Mouse (Mus musculus) liver, embryonic 12.5 days (tissue): ENCODE results near the gene Kdelr1. TPM values are rescaled to one million over a fixed set of nuclear protein-coding genes. Genes with fewer than 3 reads are reported as not detected.
"Not testable (repeated sequence)": the region's sequence is repeated elsewhere in the genome, so short reads cannot be mapped to it uniquely, and the experiment has no call there.

Experiments used
- ATAC-seq: fragments of 200-750 bp; cut with Nextera tagmentation; 2 replicates; pipeline ENCODE4 v1.8.0; 2017; ENCODE audit warnings: moderate number of reproducible peaks, mild to moderate bottlenecking, moderate library complexity
- H3K27ac ChIP-seq: fragments of 300-500 bp; sonication (generic); 2 replicates; pipeline ENCODE4 v1.5.1; 2016; ENCODE audit warnings: mild to moderate bottlenecking
- H3K27me3 ChIP-seq: fragments of 300-500 bp; sonication (generic); replicated peaks from 2 replicates; pipeline ENCODE4 v1.6.1; 2016; ENCODE audit warnings: mild to moderate bottlenecking, moderate library complexity
- H3K36me3 ChIP-seq: fragments of 300-500 bp; sonication (generic); 2 replicates; pipeline ENCODE4 v1.6.1; 2016; ENCODE audit warnings: mild to moderate bottlenecking, moderate library complexity
- H3K4me1 ChIP-seq: fragments of 300-500 bp; sonication (generic); 2 replicates; pipeline ENCODE4 v1.6.1; 2016
- H3K4me2 ChIP-seq: fragments of 300-500 bp; sonication (generic); 2 replicates; pipeline ENCODE4 v1.6.1; 2016; ENCODE audit warnings: mild to moderate bottlenecking, moderate library complexity
- H3K4me3 ChIP-seq: fragments of 300-500 bp; sonication (generic); 2 replicates; pipeline ENCODE4 v1.5.1; 2016; ENCODE audit warnings: mild to moderate bottlenecking, moderate library complexity
- H3K9ac ChIP-seq: fragments of 300-500 bp; sonication (generic); 2 replicates; pipeline ENCODE4 v1.6.1; 2016; ENCODE audit warnings: mild to moderate bottlenecking, moderate library complexity
- H3K9me3 ChIP-seq: fragments of 300-500 bp; sonication (generic); replicated peaks from 2 replicates; pipeline ENCODE4 v1.6.1; 2016; ENCODE audit warnings: mild to moderate bottlenecking, moderate library complexity
- WGBS: fragments of 180-500 bp; shearing (Covaris S2); methylation state at CpG from one replicate; pipeline ENCODE4 v1.1.7; 2016; ENCODE audit not compliant: insufficient replicate concordance; 5-methylcytosine and 5-hydroxymethylcytosine counted together
- polyA plus RNA-seq: library from polyadenylated mRNA; unstranded; fragments of >200 nt; fragmentation: Nextera tagmentation; extraction: Ambion mirVana; gene quantifications from 2 replicates; pipeline ENCODE4 v1.2.1, GENCODE M21; 2016

Kdelr1 gene
- polyA plus RNA-seq, 1 experiment from 2014 or later: 25.6 TPM

DNA sequence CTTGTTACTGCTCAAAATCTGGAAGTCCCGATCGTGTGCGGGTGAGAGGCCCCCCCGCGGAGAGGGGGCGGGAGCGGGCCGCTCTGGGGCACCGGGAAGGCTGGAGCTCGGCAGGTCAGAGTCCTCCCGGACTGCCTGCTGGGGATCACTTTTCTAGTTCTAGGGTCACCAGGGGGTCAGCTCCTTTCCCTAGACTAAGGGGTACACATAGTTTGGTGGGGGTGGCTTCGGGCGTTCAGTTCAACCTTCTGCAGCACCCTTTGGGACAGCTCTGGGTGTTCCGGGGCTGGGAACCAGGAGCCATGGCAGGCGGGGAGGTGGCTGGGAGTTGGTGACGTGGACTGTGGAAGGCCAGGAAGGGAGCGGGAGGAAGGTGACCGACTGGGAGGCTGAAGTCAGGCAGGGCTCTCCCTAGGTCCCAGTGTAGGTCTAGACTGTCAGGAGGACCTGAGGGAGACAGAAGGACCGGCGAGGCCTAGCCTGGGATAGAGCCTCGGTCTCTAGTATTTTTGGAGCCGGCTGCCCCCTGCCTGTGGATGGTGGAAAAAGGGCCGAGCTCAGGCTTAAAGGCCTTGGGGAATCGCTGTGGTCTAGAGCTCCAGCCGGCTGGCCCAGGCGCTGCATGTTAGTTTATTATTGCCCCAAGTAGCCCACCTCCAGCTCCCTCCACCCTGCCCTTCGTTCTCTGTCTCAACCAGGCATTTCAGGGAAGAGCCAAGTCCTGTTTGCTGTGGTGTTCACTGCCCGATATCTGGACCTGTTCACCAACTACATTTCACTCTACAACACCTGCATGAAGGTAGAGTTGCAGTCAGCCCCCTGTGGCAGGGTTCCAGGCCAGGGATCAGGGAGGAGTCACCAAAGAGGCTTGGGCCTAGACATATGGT is 732 bp downstream of the Kdelr1 start:
- H3K4me3 ChIP-seq: peak overlapping the region; percentile 77
- peak overlapping the region; percentile 87 for H3K27ac ChIP-seq
- H3K9me3 ChIP-seq: no peaks in the 10 kb centered on the region
- H3K4me2 ChIP-seq: peak overlapping the region; percentile 91
- peaks cover 42% of the 10 kb centered on the region for H3K36me3 ChIP-seq
- ATAC-seq: peak; percentile 63
- 4% methylated on average over 28 of the region's 28 CpGs for WGBS
- H3K27me3 ChIP-seq: peaks cover 41% of the 10 kb centered on the region
- H3K9ac ChIP-seq: peak overlapping the region; percentile 89
- peaks cover 35% of the 10 kb centered on the region for H3K4me1 ChIP-seq

DNA sequence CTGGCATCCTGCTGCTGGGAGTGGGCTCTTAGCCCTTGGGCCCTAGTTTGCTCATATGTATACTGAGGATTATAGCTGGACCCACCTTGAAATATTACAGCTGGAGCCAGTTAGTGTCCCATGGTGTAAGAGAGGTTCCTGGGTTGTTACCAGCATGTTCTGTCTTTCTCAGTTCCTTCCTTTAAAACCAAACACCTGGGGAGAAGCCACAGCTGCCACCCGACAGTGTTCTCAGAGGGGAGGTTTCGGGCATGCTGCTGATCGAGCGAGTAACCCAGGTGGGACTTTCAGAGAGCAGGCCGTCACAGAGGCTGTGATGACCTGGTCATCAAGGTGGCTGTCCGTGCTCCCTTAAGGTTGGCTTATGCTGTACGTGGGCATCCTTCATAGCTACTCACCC is 4.3 kb downstream of the Kdelr1 start:
- no peaks in the 10 kb centered on the region for H3K9me3 ChIP-seq
- peaks cover 78% of the 10 kb centered on the region for H3K36me3 ChIP-seq
- ATAC-seq: no peak
- 90% methylated on average over 7 of the region's 7 CpGs for WGBS
- peaks cover 5% of the 10 kb centered on the region for H3K27me3 ChIP-seq
- H3K4me2 ChIP-seq: no peak overlapping the region
- no peak overlapping the region for H3K4me3 ChIP-seq
- peaks cover 20% of the 10 kb centered on the region for H3K4me1 ChIP-seq
- H3K9ac ChIP-seq: no peak overlapping the region
- no peak overlapping the region for H3K27ac ChIP-seq

DNA sequence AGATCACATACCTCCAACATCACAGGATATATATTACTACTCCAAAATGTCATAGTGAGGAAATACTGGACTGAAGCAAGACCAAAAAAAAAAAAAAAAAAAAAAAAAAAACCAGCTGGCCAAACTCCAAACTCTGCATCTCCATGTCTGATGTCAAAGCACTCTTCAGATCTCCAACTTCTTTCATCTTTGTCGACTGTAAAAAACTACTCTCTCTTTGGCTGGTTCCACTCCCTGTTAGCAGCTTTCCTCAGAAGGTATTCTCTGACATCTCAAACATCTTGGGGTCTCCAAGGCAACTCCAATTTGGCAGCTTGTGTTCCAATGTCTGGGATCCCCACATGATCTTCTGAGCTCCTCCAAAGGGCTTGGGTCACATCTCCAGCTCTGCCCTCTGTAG is 5.7 kb downstream of the Kdelr1 start, which contains the start of gene Grin2d:
TSS of gene Grin2d (minus strand) at position 101 of the 400 bp plus-strand sequence.
- ATAC-seq, H3K4me3 ChIP-seq, H3K27me3 ChIP-seq, H3K9me3 ChIP-seq, H3K9ac ChIP-seq, H3K27ac ChIP-seq, H3K4me2 ChIP-seq: not testable (repeated sequence)
- 70% methylated on average over 1 of the region's 1 CpGs for WGBS
- H3K36me3 ChIP-seq: peaks cover 91% of the 10 kb centered on the region
- peaks cover 19% of the 10 kb centered on the region for H3K4me1 ChIP-seq

DNA sequence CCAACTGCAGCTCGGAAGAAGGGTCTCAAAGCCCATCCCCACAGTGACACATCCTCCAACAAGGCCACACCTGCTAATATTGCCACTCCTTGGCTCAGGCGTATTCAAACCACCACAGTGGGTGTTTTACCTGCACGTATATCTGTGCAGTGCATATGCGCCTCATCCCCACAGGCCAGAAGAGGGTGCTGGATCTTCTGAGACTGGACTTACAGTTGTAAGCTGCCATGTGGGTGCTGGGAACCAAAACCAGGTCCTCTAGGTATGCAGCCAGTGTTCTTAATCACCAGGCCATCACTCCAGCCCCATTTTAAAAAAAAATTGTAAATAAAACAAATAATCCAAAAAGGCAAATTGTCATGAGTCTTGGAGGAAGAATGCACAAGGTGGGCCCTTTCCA is 8.0 kb downstream of the Kdelr1 start:
- no peaks in the 10 kb centered on the region for H3K4me1 ChIP-seq
- 85% methylated on average over 4 of the region's 4 CpGs for WGBS
- no peak overlapping the region for H3K9ac ChIP-seq
- no peak overlapping the region for H3K27ac ChIP-seq
- H3K4me2 ChIP-seq: no peak overlapping the region
- H3K9me3 ChIP-seq: no peaks in the 10 kb centered on the region
- H3K4me3 ChIP-seq: no peak overlapping the region
- H3K27me3 ChIP-seq: no peaks in the 10 kb centered on the region
- ATAC-seq: no peak
- H3K36me3 ChIP-seq: peaks cover 97% of the 10 kb centered on the region

- no peaks in the 10 kb centered on the region for H3K27me3 ChIP-seq
- peaks cover 92% of the 10 kb centered on the region for H3K36me3 ChIP-seq
- no peaks in the 10 kb centered on the region for H3K9me3 ChIP-seq
- H3K4me2 ChIP-seq: no peak overlapping the region
- no peak overlapping the region for H3K4me3 ChIP-seq
- no peak overlapping the region for H3K9ac ChIP-seq
- H3K27ac ChIP-seq: no peak overlapping the region
- ATAC-seq: no peak
- WGBS: 68% methylated on average over 2 of the region's 2 CpGs
- no peaks in the 10 kb centered on the region for H3K4me1 ChIP-seq
Measured at GRCm38 (mm10) chr7:45881011-45881410, 8.4 kb downstream of the Kdelr1 start.

GRCm38 (mm10) chr7:45887246-45887645 is 14.7 kb downstream of the Kdelr1 start:
- no peak overlapping the region for H3K4me2 ChIP-seq
- H3K27me3 ChIP-seq: no peaks in the 10 kb centered on the region
- 25% methylated on average over 3 of the region's 3 CpGs for WGBS
- no peak for ATAC-seq
- H3K27ac ChIP-seq: no peak overlapping the region
- no peak overlapping the region for H3K4me3 ChIP-seq
- peaks cover 33% of the 10 kb centered on the region for H3K36me3 ChIP-seq
- 0 out of 2 replicates have a peak, but pooled peaks cover 4% of the 10 kb centered on the region for H3K4me1 ChIP-seq
- no peak overlapping the region for H3K9ac ChIP-seq
- H3K9me3 ChIP-seq: no peaks in the 10 kb centered on the region

GRCm38 (mm10) chr7:45892651-45893050 is 20.1 kb downstream of the Kdelr1 start:
- 66% methylated on average over 2 of the region's 2 CpGs for whole genome bisulfite sequencing
- H3K27me3 ChIP-seq: peaks cover 25% of the 10 kb centered on the region
- H3K36me3 ChIP-seq: no peaks in the 10 kb centered on the region
- H3K27ac ChIP-seq: no peak overlapping the region
- H3K9me3 ChIP-seq: no peaks in the 10 kb centered on the region
- no peak overlapping the region for H3K4me3 ChIP-seq
- no peak for ATAC-seq
- H3K4me2 ChIP-seq: no peak overlapping the region
- H3K9ac ChIP-seq: no peak overlapping the region
- H3K4me1 ChIP-seq: peaks cover 17% of the 10 kb centered on the region

GRCm38 (mm10) chr7:45895931-45896516 is 23.5 kb downstream of the Kdelr1 start:
- Histone ChIP-seq H3K36me3 (no peaks in the 10 kb centered on the region), H3K4me3 (peak overlapping the region; percentile 63), H3K27me3 (peaks cover 25% of the 10 kb centered on the region), H3K9me3 (no peaks in the 10 kb centered on the region), H3K9ac (peak overlapping the region; percentile 44; the same call in 1 of the 2 replicates), H3K4me2 (peak overlapping the region; percentile 93), H3K27ac (peak overlapping the region; percentile 75), H3K4me1 (peaks cover 28% of the 10 kb centered on the region)
- 71% methylated on average over 6 of the region's 6 CpGs for WGBS
- peak; percentile 2; the same call in 1 of the 2 replicates for ATAC-seq

DNA sequence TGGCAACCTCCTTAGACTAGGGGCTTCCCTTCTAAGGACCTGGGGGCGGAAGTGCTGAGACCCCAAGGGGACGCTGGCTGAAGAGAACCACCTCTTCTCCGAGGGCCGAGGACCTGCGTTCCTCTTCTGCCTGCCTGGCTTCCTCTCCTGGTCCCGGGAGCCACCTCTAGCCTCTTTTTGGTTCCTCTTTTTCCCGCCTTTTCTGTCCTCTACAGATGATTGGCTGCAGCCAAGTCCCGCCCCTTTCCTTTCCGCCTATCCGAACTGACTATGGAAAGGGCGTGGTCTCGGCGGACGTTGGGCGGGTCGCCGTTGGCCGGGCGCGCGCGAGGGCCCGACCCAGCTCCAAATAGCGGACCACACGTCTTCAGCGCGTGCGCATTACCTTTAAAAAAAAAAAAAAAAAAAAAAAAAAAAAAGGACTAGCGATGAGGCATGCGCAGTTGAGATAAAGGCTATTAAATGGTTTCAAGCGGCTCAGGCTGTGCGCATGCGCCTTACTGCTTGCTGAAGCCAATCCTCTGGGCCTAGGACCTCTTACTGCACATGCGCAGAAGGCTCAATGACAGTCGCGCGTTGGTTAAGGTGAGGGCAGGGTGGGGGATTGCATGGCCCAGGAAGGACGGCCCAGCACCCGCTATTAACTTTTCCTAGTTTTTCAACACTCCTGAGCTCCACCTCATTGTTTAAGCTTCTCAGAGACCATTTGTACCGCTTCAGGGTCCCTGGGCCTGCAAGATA is 24.1 kb downstream of the Kdelr1 start, which contains the start of the genes Syngr4 and Tmem143:
TSS of gene Syngr4 (minus strand) at position 198 of the 741 bp plus-strand sequence.
TSS of gene Tmem143 (plus strand) at position 425 of the 741 bp plus-strand sequence.
- H3K4me3 ChIP-seq: peak within 1 kb of the TSS; percentile 63
- peaks cover 35% of the 10 kb centered on the region for H3K4me1 ChIP-seq
- peak within 1 kb of the TSS; percentile 79 for H3K27ac ChIP-seq
- peak; percentile 81 for ATAC-seq
- H3K9ac ChIP-seq: peak within 1 kb of the TSS; percentile 75
- H3K27me3 ChIP-seq: peaks cover 25% of the 10 kb centered on the region
- WGBS: under 1% methylated on average over 40 of the region's 40 CpGs
- no peaks in the 10 kb centered on the region for H3K36me3 ChIP-seq
- no peaks in the 10 kb centered on the region for H3K9me3 ChIP-seq
- H3K4me2 ChIP-seq: peak within 1 kb of the TSS; percentile 93

DNA sequence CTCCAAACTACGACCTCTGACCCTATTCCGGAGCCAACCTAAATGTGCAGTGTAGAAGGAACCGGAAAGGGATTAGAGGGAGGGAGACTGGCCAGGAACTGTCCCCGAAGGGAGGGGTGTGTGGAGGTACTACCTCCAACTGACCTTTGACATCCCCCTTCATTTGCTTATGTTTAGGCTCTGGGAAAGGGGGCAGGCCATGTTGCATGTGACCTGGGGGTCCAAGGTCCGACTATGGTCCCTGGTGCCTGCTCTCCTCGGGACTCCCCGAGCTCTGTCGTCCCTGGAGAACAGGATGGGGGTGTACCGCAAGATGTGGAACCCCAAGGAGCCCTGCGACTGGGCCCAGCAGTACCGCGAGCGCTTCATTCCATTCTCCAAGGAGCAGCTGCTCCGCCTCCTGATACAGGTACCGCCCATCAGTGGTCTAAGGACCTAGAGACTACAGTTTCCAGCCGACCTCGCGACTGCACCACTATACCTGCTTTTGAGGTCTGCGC is 24.7 kb downstream of the Kdelr1 start:
- Histone ChIP-seq H3K9ac (peak overlapping the region; percentile 75), H3K4me2 (peak overlapping the region; percentile 93), H3K4me1 (peaks cover 37% of the 10 kb centered on the region), H3K4me3 (peak overlapping the region; percentile 63), H3K36me3 (no peaks in the 10 kb centered on the region), H3K27ac (peak overlapping the region; percentile 79), H3K27me3 (peaks cover 25% of the 10 kb centered on the region), H3K9me3 (no peaks in the 10 kb centered on the region)
- peak; percentile 64 for ATAC-seq
- under 1% methylated on average over 19 of the region's 19 CpGs for WGBS

DNA sequence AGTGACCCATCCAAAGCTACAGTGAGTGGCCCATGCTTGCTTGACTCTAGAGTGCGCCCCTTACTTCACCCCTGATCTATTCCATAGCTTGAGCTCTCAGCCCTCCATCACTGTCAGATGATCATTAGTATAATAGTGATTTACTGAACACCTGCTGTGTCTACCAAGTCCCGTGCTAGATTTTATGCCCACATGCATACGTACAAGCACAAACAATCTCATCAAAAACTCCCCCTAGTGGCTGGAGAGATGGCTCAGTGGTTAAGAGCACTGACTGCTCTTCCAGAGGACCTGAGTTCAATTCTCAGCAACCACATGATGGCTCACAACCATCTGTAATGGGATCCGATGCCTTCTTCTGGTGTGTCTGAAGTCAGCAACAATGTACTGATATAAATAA is 25.6 kb downstream of the Kdelr1 start:
- not testable (repeated sequence) for H3K9ac ChIP-seq, H3K9me3 ChIP-seq, H3K36me3 ChIP-seq, ATAC-seq
- Histone ChIP-seq H3K27ac (peak overlapping the region; percentile 79), H3K27me3 (peaks cover 20% of the 10 kb centered on the region), H3K4me3 (peak overlapping the region; percentile 63), H3K4me1 (peaks cover 37% of the 10 kb centered on the region), H3K4me2 (peak overlapping the region; percentile 93)
- WGBS: 42% methylated on average over 4 of the region's 4 CpGs
